Mouse (Mus musculus) yolk sac, embryonic 10.5 days (tissue): ENCODE data around the gene Lrrc42.

Source experiments
- DNase-seq: peaks from one replicate; pipeline ENCODE4 v3.0.0-alpha.2; 2017; ENCODE audit warnings: low spot score

Lrrc42 gene

DNA sequence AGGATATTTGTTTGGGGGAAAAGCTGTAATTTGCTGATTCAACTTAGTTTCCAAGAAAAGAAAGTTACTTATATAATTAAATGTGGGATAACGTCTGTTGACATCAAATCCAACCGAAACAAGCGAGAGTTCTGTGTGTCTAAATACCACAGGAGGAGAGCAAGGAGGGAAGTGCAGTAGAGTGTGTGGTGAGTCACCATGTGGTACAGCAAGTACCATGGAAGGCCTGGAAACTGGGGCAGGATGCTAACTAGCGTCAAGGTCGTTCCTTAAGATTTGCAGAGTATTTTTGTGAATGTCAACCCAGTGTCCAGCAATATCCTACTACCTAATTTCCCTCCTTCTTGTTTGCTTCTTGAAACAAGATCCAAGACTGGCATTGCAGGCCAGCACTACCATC, 55.3 kb downstream of the Lrrc42 start:
- DNase-seq: no peak

GRCm38 (mm10) chr4:107196454-107196853, 56.9 kb downstream of the Lrrc42 start:
- DNase-seq: no peak

DNA sequence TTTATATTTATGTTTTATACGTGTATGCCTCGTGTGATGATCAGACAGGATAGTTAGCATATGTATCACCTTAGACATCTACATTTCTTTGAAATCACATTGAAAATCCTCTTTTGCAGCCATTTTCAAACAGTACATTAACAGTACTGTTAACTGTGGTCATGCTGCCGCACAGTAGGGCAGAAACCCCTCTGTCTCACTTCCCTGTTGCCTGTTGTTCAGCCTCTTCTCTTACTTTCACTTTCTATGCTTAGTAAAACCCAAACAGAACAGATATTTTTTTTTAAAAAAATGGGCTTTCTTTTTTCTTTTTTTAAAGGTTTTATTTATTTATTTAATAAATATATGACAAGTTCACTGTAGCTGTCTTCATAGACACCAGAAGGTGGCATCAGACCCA, 59.5 kb downstream of the Lrrc42 start:
- no peak for DNase-seq

DNA sequence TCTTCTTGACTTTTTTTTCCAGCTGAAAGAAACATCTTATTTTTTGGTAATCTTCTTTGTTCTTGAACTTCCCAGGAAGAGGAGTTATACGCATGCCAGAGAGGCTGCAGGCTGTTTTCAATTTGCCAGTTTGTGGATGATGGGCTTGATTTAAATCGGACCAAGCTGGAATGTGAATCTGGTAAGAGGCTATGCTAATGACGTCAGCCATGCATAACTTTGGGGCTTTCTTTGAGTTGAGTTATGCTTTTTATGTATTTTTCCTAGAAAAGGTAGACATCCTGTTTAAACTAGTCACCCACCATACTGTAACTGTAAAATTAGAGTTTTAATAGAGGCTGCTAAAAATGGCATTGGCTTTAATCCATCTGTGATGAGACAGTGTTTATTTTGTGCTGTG, 67.6 kb downstream of the Lrrc42 start:
- no peak for DNase-seq
